Mouse (Mus musculus) heart, postnatal 0 days (tissue): ENCODE data around the gene Gm32742.

ENCODE experiments used
- CTCF ChIP-seq: IDR thresholded peaks from 2 replicates; pipeline ENCODE4 v1.5.1; 2016; ENCODE audit warnings: antibody characterized with exemption, control low read depth, low read depth
- EP300 ChIP-seq: IDR thresholded peaks from 2 replicates; pipeline ENCODE4 v1.6.1; 2016; ENCODE audit warnings: antibody characterized with exemption, low read depth

DNA sequence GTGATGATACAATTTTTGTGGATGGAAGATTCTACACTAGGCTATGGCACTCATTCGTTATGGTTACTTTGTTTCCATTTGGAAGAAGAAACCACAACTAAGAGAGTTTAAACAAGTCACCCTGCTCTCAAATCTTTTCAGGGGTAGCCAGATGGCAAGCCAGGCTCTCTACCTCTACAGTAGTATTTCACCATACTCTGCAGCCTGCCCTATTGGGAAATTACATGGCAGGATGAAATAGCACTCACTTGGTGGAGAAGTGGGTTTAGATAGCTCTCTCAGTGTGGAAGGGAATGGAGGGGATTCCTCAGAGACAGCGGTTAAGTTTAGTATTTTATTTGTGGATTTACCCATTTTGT is 43.6 kb upstream of the Gm32742 start:
- TF ChIP-seq CTCF (no peak), EP300 (no peak)
